Mouse (Mus musculus) intestine, embryonic 14.5 days (tissue): ENCODE measurements around the gene Zfp687. TPM values are rescaled to one million over a fixed set of nuclear protein-coding genes. Genes with fewer than 3 reads are reported as not detected.

ENCODE experiments used
- ATAC-seq: fragments of 200-750 bp; cut with Nextera tagmentation; replicated peaks from 2 replicates; pipeline ENCODE4 v1.8.0; 2017; ENCODE audit warnings: low read depth, moderate number of reproducible peaks, moderate TSS enrichment, moderate library complexity; ENCODE audit not compliant: low FRiP score, low TSS enrichment
- DNase-seq: peaks from one replicate; pipeline ENCODE4 v3.0.0-alpha.2; 2018; ENCODE audit warnings: low spot score
- H3K27ac ChIP-seq: fragments of 300-500 bp; sonication (generic); 2 replicates; pipeline ENCODE4 v1.5.1; 2014; ENCODE audit warnings: low read depth, mild to moderate bottlenecking, control low read depth
- H3K27me3 ChIP-seq: fragments of 300-500 bp; sonication (generic); replicated peaks from 2 replicates; pipeline ENCODE4 v1.6.1; 2014; ENCODE audit warnings: low read length, control low read depth; ENCODE audit not compliant: control insufficient read depth, insufficient read depth
- H3K36me3 ChIP-seq: fragments of 300-500 bp; sonication (generic); 2 replicates; pipeline ENCODE4 v1.6.1; 2014; ENCODE audit warnings: low read length, control low read depth; ENCODE audit not compliant: control insufficient read depth, insufficient read depth
- H3K4me1 ChIP-seq: fragments of 300-500 bp; sonication (generic); replicated peaks from 2 replicates; pipeline ENCODE4 v1.6.1; 2014; ENCODE audit warnings: low read length, control low read depth, mixed read lengths; ENCODE audit not compliant: control insufficient read depth, insufficient read depth
- H3K4me2 ChIP-seq: fragments of 300-500 bp; sonication (generic); 2 replicates; pipeline ENCODE4 v1.6.1; 2014; ENCODE audit warnings: low read length
- H3K4me3 ChIP-seq: fragments of 300-500 bp; sonication (generic); 2 replicates; pipeline ENCODE4 v1.5.1; 2014; ENCODE audit warnings: low read depth, low read length, control low read depth, mixed read lengths
- H3K9ac ChIP-seq: fragments of 300-500 bp; sonication (generic); 2 replicates; pipeline ENCODE4 v1.6.1; 2014; ENCODE audit warnings: mild to moderate bottlenecking, low read length
- H3K9me3 ChIP-seq: fragments of 300-500 bp; sonication (generic); 2 replicates; pipeline ENCODE4 v1.6.1; 2016; ENCODE audit warnings: low read length, control low read depth; ENCODE audit not compliant: control insufficient read depth
- WGBS: fragments of 180-500 bp; shearing (Covaris S2); extraction: QIAGEN DNeasy Blood & Tissue Kit; methylation state at CpG from one replicate; pipeline ENCODE4 v1.1.7; 2014; 5-methylcytosine and 5-hydroxymethylcytosine counted together
- polyA plus RNA-seq: library from polyadenylated mRNA; unstranded; fragments of >200 nt; fragmentation: Nextera tagmentation; extraction: Ambion mirVana; gene quantifications from 2 replicates; pipeline ENCODE4 v1.2.1, GENCODE M21; 2014

Zfp687 gene
- polyA plus RNA-seq, 1 experiment from 2014 or later = 27.8 TPM

DNA sequence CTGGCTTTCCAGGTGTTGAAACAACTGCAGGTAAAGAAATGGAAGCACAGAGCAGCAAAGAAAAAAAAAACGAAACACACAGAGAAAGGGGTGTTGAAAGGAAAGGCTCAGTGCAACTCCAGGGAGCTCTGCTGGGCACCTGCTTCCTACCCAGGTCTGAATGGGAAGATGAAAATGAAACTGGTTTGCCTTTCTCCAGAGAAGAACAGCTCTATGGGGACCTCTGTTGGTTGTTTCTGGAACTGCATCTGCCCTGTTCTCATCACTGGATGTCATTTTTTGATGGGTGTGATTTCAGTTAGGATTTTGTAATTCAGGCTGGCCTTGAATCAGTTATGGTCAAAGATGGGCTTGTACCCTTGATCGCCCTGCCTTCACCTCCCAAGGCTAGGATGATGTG, 18.3 kb downstream of the Zfp687 start:
- no peak overlapping the region for H3K4me3 ChIP-seq
- H3K9ac ChIP-seq = no peak overlapping the region
- H3K4me1 ChIP-seq = no peaks in the 10 kb centered on the region
- H3K4me2 ChIP-seq = no peak overlapping the region
- no peaks in the 10 kb centered on the region for H3K27me3 ChIP-seq
- ATAC-seq (no peak), DNase-seq (peak; percentile 97)
- H3K9me3 ChIP-seq = no peaks in the 10 kb centered on the region
- WGBS = 38% methylated on average over 2 of the region's 2 CpGs
- H3K36me3 ChIP-seq = peaks cover 94% of the 10 kb centered on the region
- no peak overlapping the region for H3K27ac ChIP-seq

DNA sequence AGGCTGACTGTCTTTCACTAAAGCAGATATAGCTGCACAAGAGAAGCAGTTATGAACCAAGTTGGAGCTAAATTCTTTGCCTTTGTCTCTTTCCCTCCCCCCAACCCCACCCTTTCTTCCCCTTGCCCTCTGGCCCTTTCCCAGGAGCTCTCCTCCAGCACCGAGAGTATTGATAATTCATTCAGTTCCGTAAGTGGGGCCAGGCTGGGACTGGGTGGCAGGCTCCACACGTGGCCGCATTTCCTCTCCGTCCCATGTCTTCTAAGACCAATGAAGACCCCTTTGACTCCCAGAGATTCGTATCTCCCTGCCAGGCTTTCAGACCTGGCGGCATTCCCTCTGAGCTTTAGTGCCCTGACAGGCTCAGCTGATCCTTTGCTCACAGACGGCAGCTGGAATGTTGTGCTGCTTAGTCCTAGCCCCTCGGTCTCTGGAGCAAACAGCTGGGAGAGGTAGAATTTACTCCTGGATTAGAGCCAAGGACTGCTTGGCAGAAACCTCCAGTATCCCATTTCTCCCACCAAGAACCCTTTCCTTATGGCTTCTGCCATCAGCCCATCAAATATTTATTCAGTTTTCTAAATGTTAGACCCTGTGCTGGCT, 26.0 kb downstream of the Zfp687 start:
- no peak for DNase-seq
- WGBS = 29% methylated on average over 9 of the region's 9 CpGs
- no peaks in the 10 kb centered on the region for H3K27me3 ChIP-seq
- ATAC-seq = no peak; the same call in 1 of the 2 replicates
- H3K4me3 ChIP-seq = no peak overlapping the region
- H3K9ac ChIP-seq = no peak overlapping the region
- H3K36me3 ChIP-seq = peaks cover 40% of the 10 kb centered on the region
- no peak overlapping the region; the same call in 1 of the 2 replicates for H3K4me2 ChIP-seq
- peaks cover 23% of the 10 kb centered on the region for H3K4me1 ChIP-seq
- no peaks in the 10 kb centered on the region for H3K9me3 ChIP-seq
- H3K27ac ChIP-seq = peak overlapping the region; percentile 43; the same call in 1 of the 2 replicates

DNA sequence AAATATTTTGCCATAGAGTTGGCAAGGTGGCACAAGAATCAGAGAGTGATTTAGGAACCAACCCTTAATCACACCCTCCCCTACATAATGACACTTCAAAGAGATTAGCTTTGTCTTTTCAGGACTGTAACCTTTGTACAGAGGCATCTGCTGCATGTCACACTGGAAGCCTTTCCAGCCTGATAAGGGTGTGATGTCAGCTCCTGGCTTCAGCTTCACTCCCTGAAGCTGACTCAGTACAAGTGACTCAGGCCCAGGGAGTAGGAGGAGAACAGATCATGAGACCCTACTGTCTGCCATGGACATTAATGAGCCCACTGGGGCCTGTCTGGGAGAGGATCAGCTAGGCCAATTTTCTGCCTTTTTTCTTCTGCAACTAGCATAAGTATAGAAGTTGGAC, 27.7 kb downstream of the Zfp687 start:
- H3K4me1 ChIP-seq = peaks cover 23% of the 10 kb centered on the region
- no peak overlapping the region for H3K27ac ChIP-seq
- ATAC-seq = 0 out of 2 replicates have a peak, but pooled peaks have one; percentile 41
- no peak overlapping the region for H3K4me2 ChIP-seq
- no peak overlapping the region for H3K9ac ChIP-seq
- H3K27me3 ChIP-seq = no peaks in the 10 kb centered on the region
- DNase-seq = no peak
- H3K36me3 ChIP-seq = peaks cover 40% of the 10 kb centered on the region
- H3K4me3 ChIP-seq = no peak overlapping the region
- no peaks in the 10 kb centered on the region for H3K9me3 ChIP-seq

DNA sequence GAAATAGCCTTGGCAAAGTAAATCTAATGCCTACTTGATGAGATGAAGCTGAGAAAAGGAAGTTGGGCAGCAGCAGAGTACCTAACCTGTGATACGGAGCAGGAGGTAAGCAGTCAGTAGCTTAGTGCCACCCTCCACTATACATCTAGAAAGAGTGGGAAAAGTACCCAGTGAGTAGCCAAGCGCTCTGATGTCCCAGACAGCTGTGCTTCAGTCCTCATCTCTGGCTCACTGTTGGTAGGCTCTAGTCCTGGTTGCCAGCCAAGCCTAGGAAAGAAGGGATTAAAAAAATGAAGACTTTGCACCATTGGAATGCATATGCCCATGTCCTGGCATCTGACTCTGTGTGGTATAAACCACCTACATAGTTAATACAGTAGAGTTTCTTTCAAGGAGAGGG, 29.7 kb downstream of the Zfp687 start:
- Histone ChIP-seq H3K4me2 (no peak overlapping the region), H3K9ac (no peak overlapping the region), H3K36me3 (peaks cover 46% of the 10 kb centered on the region), H3K4me3 (no peak overlapping the region), H3K27ac (no peak overlapping the region), H3K27me3 (no peaks in the 10 kb centered on the region), H3K9me3 (no peaks in the 10 kb centered on the region), H3K4me1 (peaks cover 23% of the 10 kb centered on the region)
- ATAC-seq (no peak), DNase-seq (no peak)
- 97% methylated on average over 2 of the region's 2 CpGs for WGBS

DNA sequence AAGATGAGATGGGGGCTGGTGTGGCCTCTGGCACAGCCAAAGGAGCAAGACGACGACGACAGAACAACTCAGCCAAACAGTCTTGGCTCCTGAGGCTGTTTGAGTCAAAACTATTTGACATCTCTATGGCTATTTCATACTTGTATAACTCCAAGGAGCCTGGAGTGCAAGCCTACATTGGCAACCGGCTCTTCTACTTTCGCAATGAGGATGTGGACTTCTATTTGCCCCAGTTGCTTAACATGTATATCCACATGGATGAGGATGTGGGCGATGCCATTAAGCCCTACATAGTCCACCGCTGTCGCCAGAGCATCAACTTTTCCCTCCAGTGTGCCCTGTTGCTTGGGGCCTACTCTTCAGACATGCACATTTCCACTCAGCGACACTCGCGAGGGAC, 30.9 kb downstream of the Zfp687 start:
- peaks cover 17% of the 10 kb centered on the region for H3K4me1 ChIP-seq
- no peak overlapping the region for H3K4me2 ChIP-seq
- H3K36me3 ChIP-seq = peaks cover 46% of the 10 kb centered on the region
- ATAC-seq (no peak), DNase-seq (no peak)
- no peaks in the 10 kb centered on the region for H3K27me3 ChIP-seq
- no peak overlapping the region for H3K9ac ChIP-seq
- WGBS = 91% methylated on average over 11 of the region's 11 CpGs
- H3K4me3 ChIP-seq = no peak overlapping the region
- H3K27ac ChIP-seq = no peak overlapping the region
- H3K9me3 ChIP-seq = no peaks in the 10 kb centered on the region

DNA sequence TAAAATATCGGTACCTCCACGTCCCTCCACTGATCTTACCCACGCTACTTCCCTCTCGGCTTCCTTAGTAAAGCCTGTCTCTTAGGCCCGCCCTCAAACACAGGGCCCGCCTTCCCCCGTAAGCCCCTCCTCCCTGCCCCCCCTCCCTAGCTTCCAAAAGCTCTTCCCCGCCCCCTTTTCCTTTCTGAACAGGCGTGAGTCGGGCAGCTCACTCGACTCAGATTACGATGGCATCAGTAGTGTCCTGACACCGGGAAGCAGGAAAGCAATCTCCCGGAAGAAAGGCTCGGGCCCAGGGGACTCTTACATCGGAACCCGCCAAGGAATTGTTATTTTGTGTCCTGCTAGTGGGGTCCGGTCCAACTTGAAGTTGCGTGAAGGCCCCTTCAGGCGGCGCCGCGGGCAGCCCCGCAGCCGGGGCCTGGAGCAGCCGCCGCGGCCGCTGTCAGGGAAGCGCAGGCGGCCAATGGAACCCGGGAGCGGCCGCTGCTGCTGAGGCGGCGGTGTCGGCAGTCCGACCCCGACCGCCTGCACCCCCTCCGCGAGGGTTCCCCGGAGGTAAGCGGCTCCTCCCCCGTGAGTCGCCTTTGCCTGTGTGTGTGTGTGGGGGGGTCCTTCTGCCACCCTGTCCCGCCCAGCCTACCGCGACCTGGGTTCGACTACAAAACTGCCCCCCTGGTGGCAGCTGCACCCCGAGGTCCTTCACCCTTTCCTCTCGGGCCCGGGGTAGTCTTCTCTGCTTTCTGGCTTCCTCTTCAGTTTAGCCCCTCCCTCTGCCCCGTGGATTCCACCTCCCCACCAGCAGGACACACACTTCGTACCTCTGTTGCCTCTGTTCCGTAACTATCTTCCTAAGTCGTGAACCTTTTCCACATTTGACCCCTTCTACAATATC, 40.5 kb downstream of the Zfp687 start, which contains the start of gene Pi4kb:
Pi4kb (plus strand) TSS at position 204 of the 895 bp plus-strand sequence.
- Histone ChIP-seq H3K4me3 (peak within 1 kb of the TSS; percentile 70), H3K36me3 (peaks cover 11% of the 10 kb centered on the region; the same call in 1 of the 2 replicates), H3K27me3 (no peaks in the 10 kb centered on the region), H3K9me3 (no peaks in the 10 kb centered on the region), H3K4me2 (peak within 1 kb of the TSS; percentile 79), H3K27ac (peak within 1 kb of the TSS; percentile 97), H3K4me1 (peaks cover 16% of the 10 kb centered on the region), H3K9ac (peak within 1 kb of the TSS; percentile 88)
- peak; percentile 100 for DNase-seq
- peak; percentile 94 for ATAC-seq
- under 1% methylated on average over 57 of the region's 57 CpGs for WGBS

DNA sequence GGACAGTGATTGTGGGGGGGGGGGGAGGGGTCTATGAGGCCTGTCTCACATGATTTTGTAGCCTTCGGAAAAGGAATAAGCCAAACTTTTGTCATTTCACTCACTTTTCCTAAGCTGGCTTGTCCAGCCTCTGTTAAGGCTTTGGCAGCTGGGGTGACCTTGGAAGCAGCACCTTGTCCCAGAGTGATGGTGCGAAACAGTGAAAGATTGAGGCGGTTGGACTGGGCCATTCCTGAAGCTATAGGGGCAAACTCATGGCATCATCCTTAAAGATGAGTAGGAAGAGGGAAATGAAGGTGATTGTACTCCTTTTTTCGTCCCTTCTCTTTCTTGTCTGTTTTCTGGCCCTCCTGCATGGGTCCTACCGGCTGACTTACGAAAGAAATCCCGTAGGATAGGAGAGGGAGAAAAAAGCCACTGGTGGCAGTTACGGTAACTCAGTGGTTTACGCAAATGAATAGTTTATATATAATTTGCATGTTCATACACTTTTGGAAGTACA, 41.2 kb downstream of the Zfp687 start:
- Histone ChIP-seq H3K4me2 (peak overlapping the region; percentile 79), H3K27ac (peak overlapping the region; percentile 97; the same call in 1 of the 2 replicates), H3K9me3 (no peaks in the 10 kb centered on the region), H3K4me1 (peaks cover 16% of the 10 kb centered on the region), H3K9ac (peak overlapping the region; percentile 88), H3K36me3 (peaks cover 11% of the 10 kb centered on the region; the same call in 1 of the 2 replicates), H3K27me3 (no peaks in the 10 kb centered on the region), H3K4me3 (peak overlapping the region; percentile 70)
- peak; percentile 4; the same call in 1 of the 2 replicates for ATAC-seq
- WGBS = 18% methylated on average over 9 of the region's 9 CpGs
- no peak for DNase-seq

DNA sequence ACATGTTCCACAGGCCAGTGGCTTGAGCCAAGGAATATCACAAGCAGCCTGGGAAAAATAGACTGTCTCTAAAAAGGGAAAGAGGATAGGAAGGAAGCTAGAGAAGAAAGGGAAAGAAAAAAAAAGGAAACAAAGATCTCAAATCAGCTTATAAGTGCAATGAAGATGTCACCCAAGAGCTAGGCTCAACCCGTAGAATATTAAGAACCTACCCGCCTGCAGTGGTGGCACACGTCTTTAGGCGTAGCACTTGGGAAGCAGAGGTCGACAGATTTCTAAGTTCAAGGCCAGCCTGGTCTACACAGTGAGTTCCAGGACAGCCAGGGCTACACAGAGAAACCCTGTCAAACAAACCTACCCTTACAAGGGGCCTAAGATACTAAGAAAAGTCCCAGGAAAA, 41.6 kb downstream of the Zfp687 start:
- H3K9me3 ChIP-seq = no peaks in the 10 kb centered on the region
- H3K36me3 ChIP-seq = peaks cover 11% of the 10 kb centered on the region; the same call in 1 of the 2 replicates
- WGBS = 83% methylated on average over 5 of the region's 5 CpGs
- no peak overlapping the region for H3K27ac ChIP-seq
- peaks cover 16% of the 10 kb centered on the region for H3K4me1 ChIP-seq
- H3K4me3 ChIP-seq = peak overlapping the region; percentile 70; the same call in 1 of the 2 replicates
- DNase-seq = no peak
- no peaks in the 10 kb centered on the region for H3K27me3 ChIP-seq
- ATAC-seq = no peak
- H3K4me2 ChIP-seq = peak overlapping the region; percentile 79
- no peak overlapping the region; the same call in 1 of the 2 replicates for H3K9ac ChIP-seq
